Mouse (Mus musculus) intestine, embryonic 15.5 days (tissue): ENCODE data around the gene Alx1. TPM values are rescaled to one million over a fixed set of nuclear protein-coding genes. Genes with fewer than 3 reads are reported as not detected.

Experiments
- ATAC-seq: fragments of 200-750 bp; cut with Nextera tagmentation; 2 replicates; pipeline ENCODE4 v1.8.0; 2017; ENCODE audit warnings: moderate TSS enrichment, moderate library complexity
- H3K27ac ChIP-seq: fragments of 300-500 bp; sonication (generic); 2 replicates; pipeline ENCODE4 v1.5.1; 2015; ENCODE audit warnings: mild to moderate bottlenecking, inconsistent platforms
- H3K27me3 ChIP-seq: fragments of 300-500 bp; sonication (generic); replicated peaks from 2 replicates; pipeline ENCODE4 v1.6.1; 2015; ENCODE audit warnings: inconsistent platforms
- H3K36me3 ChIP-seq: fragments of 300-500 bp; sonication (generic); 2 replicates; pipeline ENCODE4 v1.6.1; 2015; ENCODE audit warnings: inconsistent platforms
- H3K4me1 ChIP-seq: fragments of 300-500 bp; sonication (generic); replicated peaks from 2 replicates; pipeline ENCODE4 v1.6.1; 2015; ENCODE audit warnings: inconsistent platforms
- H3K4me2 ChIP-seq: fragments of 300-500 bp; sonication (generic); replicated peaks from 2 replicates; pipeline ENCODE4 v1.6.1; 2015; ENCODE audit warnings: mild to moderate bottlenecking, inconsistent platforms
- H3K4me3 ChIP-seq: fragments of 300-500 bp; sonication (generic); replicated peaks from 2 replicates; pipeline ENCODE4 v1.5.1; 2015; ENCODE audit warnings: inconsistent platforms
- H3K9ac ChIP-seq: fragments of 300-500 bp; sonication (generic); 2 replicates; pipeline ENCODE4 v1.6.1; 2015; ENCODE audit warnings: inconsistent platforms
- H3K9me3 ChIP-seq: fragments of 300-500 bp; sonication (generic); 2 replicates; pipeline ENCODE4 v1.6.1; 2016; ENCODE audit warnings: inconsistent platforms
- WGBS: fragments of 180-500 bp; shearing (Covaris S2); methylation state at CpG from one replicate; pipeline ENCODE4 v1.1.7; 2015; 5-methylcytosine and 5-hydroxymethylcytosine counted together
- polyA plus RNA-seq: library from polyadenylated mRNA; unstranded; fragments of >200 nt; fragmentation: Nextera tagmentation; extraction: Ambion mirVana; gene quantifications from 2 replicates; pipeline ENCODE4 v1.2.1, GENCODE M21; 2015

Gene Alx1
- not detected in 2 replicates for polyA plus RNA-seq

GRCm38 (mm10) chr10:103029730-103030490 lies at the start of gene Alx1:
Gene Alx1, minus strand, starts transcription at chr10:103030215.
- WGBS: 1% methylated on average over 32 of the region's 32 CpGs
- Histone ChIP-seq H3K27ac (no peak within 1 kb of the TSS), H3K4me3 (0 out of 2 replicates have a peak within 1 kb of the TSS, but pooled peaks have one; percentile 31), H3K4me1 (peaks cover 7% of the 10 kb centered on the region), H3K9ac (no peak within 1 kb of the TSS), H3K9me3 (no peaks in the 10 kb centered on the region), H3K27me3 (peaks cover 62% of the 10 kb centered on the region), H3K4me2 (peak within 1 kb of the TSS; percentile 72), H3K36me3 (no peaks in the 10 kb centered on the region)
- no peak for ATAC-seq

GRCm38 (mm10) chr10:103049593-103049992 lies 19.6 kb upstream of the Alx1 start:
- Histone ChIP-seq H3K4me2 (no peak overlapping the region), H3K4me3 (no peak overlapping the region), H3K9ac (no peak overlapping the region), H3K9me3 (no peaks in the 10 kb centered on the region), H3K36me3 (no peaks in the 10 kb centered on the region), H3K27ac (no peak overlapping the region), H3K4me1 (no peaks in the 10 kb centered on the region), H3K27me3 (no peaks in the 10 kb centered on the region)
- WGBS: 75% methylated on average over 2 of the region's 2 CpGs
- ATAC-seq: no peak

DNA sequence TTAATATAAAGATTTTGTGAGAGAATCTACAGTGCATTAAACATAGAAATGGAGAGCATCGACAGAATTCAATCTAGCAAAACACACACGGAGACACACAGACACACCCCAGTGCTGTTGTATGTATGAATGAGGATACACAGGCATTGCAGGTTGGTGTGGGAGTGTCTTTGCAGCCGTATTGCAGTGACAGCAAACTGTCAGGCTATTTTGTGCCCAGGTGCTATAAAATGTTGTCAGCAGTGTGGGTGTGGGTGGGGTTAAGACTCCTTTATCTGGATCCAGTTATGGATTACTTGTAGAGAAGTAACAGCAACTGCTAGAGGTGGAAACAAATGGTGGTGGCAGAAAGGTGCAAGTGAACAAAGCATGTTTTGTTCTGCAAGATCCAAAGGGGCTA lies 16.6 kb upstream of the Alx1 start:
- Histone ChIP-seq H3K9me3 (no peaks in the 10 kb centered on the region), H3K4me3 (no peak overlapping the region), H3K27me3 (no peaks in the 10 kb centered on the region), H3K4me2 (no peak overlapping the region), H3K9ac (no peak overlapping the region), H3K4me1 (no peaks in the 10 kb centered on the region), H3K36me3 (no peaks in the 10 kb centered on the region), H3K27ac (no peak overlapping the region)
- WGBS: 51% methylated on average over 3 of the region's 3 CpGs
- peak; percentile 67; the same call in 1 of the 2 replicates for ATAC-seq

DNA sequence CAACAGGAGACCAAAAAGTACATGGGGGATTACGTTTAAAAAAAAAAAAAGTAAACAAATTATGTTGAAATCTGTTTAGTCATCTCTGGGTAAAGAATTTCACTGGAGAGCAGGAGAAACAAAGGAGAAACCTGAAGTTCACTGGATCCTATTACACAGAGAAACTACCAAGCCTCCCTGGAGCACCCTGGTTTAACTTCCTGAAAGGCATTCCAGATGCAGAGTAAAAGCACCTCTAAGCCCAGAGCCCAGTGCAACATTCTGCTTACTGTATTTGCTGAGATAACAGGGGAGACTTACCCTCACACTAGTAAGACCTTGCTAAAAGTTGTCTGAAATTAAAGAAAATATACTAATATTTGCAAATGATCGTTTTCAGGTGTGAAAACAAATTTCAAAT lies 15.0 kb upstream of the Alx1 start:
- H3K36me3 ChIP-seq: no peaks in the 10 kb centered on the region
- H3K4me3 ChIP-seq: no peak overlapping the region
- no peaks in the 10 kb centered on the region for H3K9me3 ChIP-seq
- no peak overlapping the region for H3K4me2 ChIP-seq
- H3K27ac ChIP-seq: no peak overlapping the region
- H3K9ac ChIP-seq: no peak overlapping the region
- 58% methylated on average over 2 of the region's 2 CpGs for WGBS
- H3K4me1 ChIP-seq: no peaks in the 10 kb centered on the region
- no peak for ATAC-seq
- H3K27me3 ChIP-seq: no peaks in the 10 kb centered on the region

DNA sequence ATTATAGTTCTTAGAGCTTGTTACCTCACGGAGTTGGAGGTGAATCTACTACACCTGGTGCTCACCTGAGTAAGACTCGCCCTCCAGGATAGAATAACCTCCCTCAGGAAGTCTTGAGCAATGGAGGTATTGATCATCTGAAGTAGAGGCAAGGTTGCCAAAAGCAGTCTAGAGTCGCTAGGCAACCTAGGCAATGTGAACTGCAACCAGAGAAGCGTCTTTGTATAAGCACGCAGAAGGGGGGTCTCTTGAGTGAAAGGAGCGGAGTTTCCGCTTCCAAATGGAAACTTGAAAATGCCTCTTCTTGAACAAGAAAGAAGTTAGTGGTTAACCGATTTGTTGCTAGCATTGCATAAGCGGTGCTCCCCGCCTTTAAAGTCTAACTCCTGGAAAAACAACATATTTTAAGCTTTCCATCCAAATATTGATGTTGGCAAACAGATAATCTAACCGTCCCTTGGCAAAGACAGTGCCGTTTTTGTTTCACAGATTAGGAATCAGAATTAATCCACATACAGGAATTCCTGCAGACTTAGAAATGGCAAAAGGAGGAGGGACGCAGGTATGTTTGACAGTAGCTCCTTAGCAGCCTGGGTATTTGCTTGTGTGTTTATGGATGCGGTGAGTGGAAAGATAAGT lies 5.1 kb upstream of the Alx1 start:
- WGBS: 4% methylated on average over 14 of the region's 14 CpGs
- Histone ChIP-seq H3K27me3 (peaks cover 42% of the 10 kb centered on the region), H3K4me2 (no peak overlapping the region), H3K9me3 (no peaks in the 10 kb centered on the region), H3K36me3 (no peaks in the 10 kb centered on the region), H3K9ac (no peak overlapping the region), H3K27ac (no peak overlapping the region), H3K4me3 (no peak overlapping the region), H3K4me1 (no peaks in the 10 kb centered on the region)
- no peak for ATAC-seq

DNA sequence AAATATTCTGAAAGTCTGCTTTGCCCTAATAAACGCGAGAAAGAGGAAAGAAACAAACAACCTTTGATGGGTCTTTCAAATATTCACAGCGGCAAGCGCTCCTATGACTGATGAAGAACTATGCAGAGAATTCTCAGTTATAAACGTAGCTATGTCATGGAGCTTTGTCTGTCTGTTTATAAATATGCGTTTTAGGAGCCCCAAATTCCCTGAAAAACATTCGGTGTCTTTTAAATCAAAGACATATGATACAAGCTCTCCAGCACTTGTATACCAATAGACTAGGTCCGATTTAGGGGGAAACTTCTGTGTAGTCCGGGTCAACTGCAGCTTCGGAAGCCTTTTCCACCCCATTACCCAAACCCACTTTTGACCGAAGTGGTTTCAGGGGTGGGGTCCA lies 916 bp upstream of the Alx1 start:
- H3K27ac ChIP-seq: no peak overlapping the region
- H3K9ac ChIP-seq: no peak overlapping the region
- H3K4me1 ChIP-seq: peaks cover 7% of the 10 kb centered on the region
- no peak for ATAC-seq
- H3K4me3 ChIP-seq: no peak overlapping the region
- H3K36me3 ChIP-seq: no peaks in the 10 kb centered on the region
- no peaks in the 10 kb centered on the region for H3K9me3 ChIP-seq
- peaks cover 64% of the 10 kb centered on the region for H3K27me3 ChIP-seq
- 7% methylated on average over 11 of the region's 11 CpGs for WGBS
- H3K4me2 ChIP-seq: no peak overlapping the region

- WGBS: 1% methylated on average over 22 of the region's 23 CpGs
- Histone ChIP-seq H3K27ac (no peak overlapping the region), H3K4me1 (peaks cover 7% of the 10 kb centered on the region), H3K9me3 (no peaks in the 10 kb centered on the region), H3K4me2 (peak overlapping the region; percentile 72), H3K36me3 (no peaks in the 10 kb centered on the region), H3K9ac (no peak overlapping the region), H3K27me3 (peaks cover 56% of the 10 kb centered on the region), H3K4me3 (peak overlapping the region; percentile 31; the same call in 1 of the 2 replicates)
- ATAC-seq: no peak
These were observed 784 bp downstream of the Alx1 start for GRCm38 (mm10) chr10:103029132-103029729.

GRCm38 (mm10) chr10:103028253-103029131 lies 1.5 kb downstream of the Alx1 start:
- H3K9me3 ChIP-seq: no peaks in the 10 kb centered on the region
- H3K27me3 ChIP-seq: peaks cover 58% of the 10 kb centered on the region
- no peaks in the 10 kb centered on the region for H3K36me3 ChIP-seq
- ATAC-seq: peak; percentile 73
- no peak overlapping the region for H3K27ac ChIP-seq
- H3K4me2 ChIP-seq: peak overlapping the region; percentile 72
- under 1% methylated on average over 50 of the region's 50 CpGs for WGBS
- no peak overlapping the region for H3K9ac ChIP-seq
- peaks cover 7% of the 10 kb centered on the region for H3K4me1 ChIP-seq
- peak overlapping the region; percentile 31 for H3K4me3 ChIP-seq

- Histone ChIP-seq H3K4me2 (peak overlapping the region; percentile 72), H3K9ac (no peak overlapping the region), H3K27ac (no peak overlapping the region), H3K4me1 (peaks cover 7% of the 10 kb centered on the region), H3K9me3 (no peaks in the 10 kb centered on the region), H3K27me3 (peaks cover 53% of the 10 kb centered on the region), H3K4me3 (peak overlapping the region; percentile 31), H3K36me3 (no peaks in the 10 kb centered on the region)
- ATAC-seq: no peak; the same call in 1 of the 2 replicates
- under 1% methylated on average over 15 of the region's 15 CpGs for WGBS
These were observed 2.1 kb downstream of the Alx1 start for GRCm38 (mm10) chr10:103027931-103028252.

GRCm38 (mm10) chr10:103027226-103027930 lies 2.6 kb downstream of the Alx1 start:
- no peaks in the 10 kb centered on the region for H3K36me3 ChIP-seq
- H3K4me2 ChIP-seq: no peak overlapping the region
- no peak overlapping the region for H3K9ac ChIP-seq
- no peak for ATAC-seq
- peaks cover 52% of the 10 kb centered on the region for H3K27me3 ChIP-seq
- H3K4me1 ChIP-seq: peaks cover 7% of the 10 kb centered on the region
- H3K9me3 ChIP-seq: no peaks in the 10 kb centered on the region
- 2% methylated on average over 20 of the region's 20 CpGs for WGBS
- no peak overlapping the region for H3K4me3 ChIP-seq
- H3K27ac ChIP-seq: no peak overlapping the region

DNA sequence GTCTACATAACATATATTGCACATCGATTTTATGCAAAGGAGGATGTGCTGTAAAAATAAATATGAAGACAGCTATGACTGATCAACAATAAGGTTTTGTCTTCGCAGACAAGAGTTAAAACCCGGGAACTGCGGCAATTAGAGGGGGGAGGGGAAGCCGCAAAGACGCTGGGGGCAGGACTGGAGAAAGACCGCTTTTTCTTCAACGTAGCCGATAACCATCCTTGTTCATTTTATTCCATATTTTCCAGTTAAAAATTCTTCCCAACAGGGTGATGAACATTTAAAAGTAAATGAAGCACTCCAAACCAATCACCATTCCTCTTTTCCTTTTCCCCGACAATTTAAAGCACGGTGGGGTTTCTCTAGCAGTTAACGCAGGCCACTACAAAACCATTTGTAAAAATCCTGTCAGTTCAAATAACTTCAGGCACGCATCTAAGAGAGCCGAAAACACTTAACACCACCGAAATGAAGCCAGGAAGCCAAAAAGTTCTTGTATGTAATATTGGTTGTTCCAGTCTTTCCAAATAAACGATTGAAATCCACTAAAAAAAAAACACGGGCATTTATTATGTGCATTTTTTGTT lies 3.3 kb downstream of the Alx1 start:
- H3K27me3 ChIP-seq: peaks cover 46% of the 10 kb centered on the region
- no peak for ATAC-seq
- H3K4me3 ChIP-seq: no peak overlapping the region
- WGBS: 1% methylated on average over 17 of the region's 17 CpGs
- no peaks in the 10 kb centered on the region for H3K36me3 ChIP-seq
- no peaks in the 10 kb centered on the region for H3K9me3 ChIP-seq
- no peak overlapping the region for H3K27ac ChIP-seq
- H3K9ac ChIP-seq: no peak overlapping the region
- no peak overlapping the region for H3K4me2 ChIP-seq
- peaks cover 7% of the 10 kb centered on the region for H3K4me1 ChIP-seq
